Mouse (Mus musculus) thymus, postnatal 0 days (tissue): ENCODE results near the gene Cyp1a1. TPM values are rescaled to one million over a fixed set of nuclear protein-coding genes. Genes with fewer than 3 reads are reported as not detected.

Source experiments
- DNase-seq: peaks from one replicate; pipeline ENCODE4 v3.0.0-alpha.2; 2015; ENCODE audit warnings: low spot score
- polyA plus RNA-seq: library from polyadenylated mRNA; unstranded; fragments of >200 nt; fragmentation: Nextera tagmentation; extraction: Ambion mirVana; gene quantifications from 2 replicates; pipeline ENCODE4 v1.2.1, GENCODE M21; 2015

The Cyp1a1 gene
- polyA plus RNA-seq, 1 experiment from 2014 or later = 0.05 TPM

DNA sequence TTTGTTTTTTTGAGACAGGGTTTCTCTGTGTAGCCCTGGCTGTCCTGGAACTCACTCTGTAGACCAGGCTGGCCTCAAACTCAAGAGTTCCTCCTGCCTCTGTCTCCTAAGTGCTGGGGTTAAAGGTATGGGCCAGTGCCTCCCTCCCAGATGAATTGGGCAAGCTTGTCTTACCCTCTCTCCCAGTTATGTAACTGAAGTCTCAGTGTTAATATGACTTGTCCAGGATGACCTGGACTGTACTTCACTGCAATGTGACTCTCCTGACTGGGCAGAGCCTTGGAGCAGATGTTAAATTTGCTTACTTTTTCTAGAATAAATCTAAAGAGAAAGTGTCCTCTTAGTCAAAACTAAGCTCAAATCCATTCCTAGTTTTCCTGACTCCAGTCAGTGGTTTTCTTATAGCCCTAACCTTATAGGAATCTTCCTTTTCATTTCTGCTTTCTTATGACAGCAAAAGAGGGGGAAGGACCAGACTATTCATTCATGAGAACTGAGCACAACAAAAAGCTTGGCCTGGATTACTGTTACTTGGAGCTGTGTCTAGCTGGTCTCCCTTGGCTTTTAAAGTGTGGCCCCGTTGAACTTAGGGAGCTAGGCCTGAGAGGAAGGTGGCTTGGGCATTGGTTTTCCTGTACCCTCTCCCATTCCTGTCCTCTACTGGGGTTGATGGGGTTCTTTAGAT is 10.9 kb downstream of the Cyp1a1 start:
- DNase-seq = no peak

GRCm38 (mm10) chr9:57706496-57706895 is 18.8 kb downstream of the Cyp1a1 start:
- DNase-seq = no peak

DNA sequence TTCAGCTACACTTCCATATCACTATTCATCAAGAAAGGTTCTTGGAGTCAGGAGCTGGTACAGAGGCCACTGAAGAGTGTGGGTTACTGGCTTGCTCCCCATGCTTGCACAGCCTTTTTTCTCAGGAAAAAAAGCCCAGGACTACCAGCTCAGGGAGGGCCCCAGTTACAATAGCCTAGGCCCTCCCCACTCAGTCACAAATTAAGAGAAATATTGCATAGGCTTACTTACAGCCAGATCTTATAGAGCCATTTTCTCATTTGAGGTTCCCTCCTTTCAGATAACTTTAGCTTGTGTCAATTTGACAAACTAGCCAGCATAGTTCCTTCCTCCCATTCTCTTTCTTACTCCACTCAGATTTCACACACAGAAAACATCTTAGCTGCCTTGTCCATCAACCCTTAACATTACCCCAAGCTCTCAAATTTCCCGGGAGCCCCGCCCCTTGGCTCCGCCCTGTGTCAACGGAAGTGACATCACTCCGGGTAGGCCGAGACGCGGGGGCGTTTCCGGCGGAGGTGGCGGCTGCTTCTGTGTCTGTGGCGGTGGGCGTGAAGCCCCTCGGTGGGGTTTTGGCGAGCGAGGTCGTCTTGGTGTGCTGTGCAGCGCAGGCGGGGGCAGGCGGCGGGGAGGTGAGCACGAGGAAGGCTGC is 20.5 kb downstream of the Cyp1a1 start, which contains the start of gene Edc3:
Gene Edc3 (plus strand): TSS at position 473 of the 652 bp plus-strand sequence.
- peak; percentile 93 for DNase-seq

DNA sequence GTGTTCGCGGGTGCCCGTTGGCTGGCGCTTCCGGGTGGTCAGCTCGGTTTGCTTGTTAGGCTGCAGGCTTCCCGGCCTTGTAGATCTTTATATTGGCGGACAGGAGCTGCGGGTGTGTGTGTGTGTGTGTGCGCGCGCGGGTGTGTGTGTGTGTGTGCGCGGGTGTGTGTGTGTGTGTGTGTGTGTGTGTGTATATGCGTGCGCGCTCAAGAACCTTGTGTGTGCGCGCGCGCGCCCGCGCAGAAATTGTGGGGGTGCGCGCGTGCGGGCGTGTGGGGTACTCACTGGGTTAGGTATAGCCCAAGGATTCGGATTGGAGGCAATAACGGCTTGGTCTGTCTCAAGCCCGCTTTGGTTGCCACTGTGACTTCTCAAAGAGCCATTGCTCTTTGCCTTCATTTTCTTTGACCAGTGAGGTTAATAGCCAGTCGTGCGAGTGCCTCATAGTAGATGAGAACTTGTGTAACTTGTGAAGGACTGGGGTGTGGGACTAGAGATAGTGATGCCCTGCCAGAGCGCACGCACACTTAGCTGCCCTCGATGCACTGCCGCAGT is 21.1 kb downstream of the Cyp1a1 start:
- peak; percentile 73 for DNase-seq

GRCm38 (mm10) chr9:57710214-57710613 is 22.5 kb downstream of the Cyp1a1 start:
- DNase-seq = peak; percentile 64

GRCm38 (mm10) chr9:57712194-57712593 is 24.5 kb downstream of the Cyp1a1 start:
- no peak for DNase-seq

GRCm38 (mm10) chr9:57718408-57718807 is 30.7 kb downstream of the Cyp1a1 start:
- no peak for DNase-seq

DNA sequence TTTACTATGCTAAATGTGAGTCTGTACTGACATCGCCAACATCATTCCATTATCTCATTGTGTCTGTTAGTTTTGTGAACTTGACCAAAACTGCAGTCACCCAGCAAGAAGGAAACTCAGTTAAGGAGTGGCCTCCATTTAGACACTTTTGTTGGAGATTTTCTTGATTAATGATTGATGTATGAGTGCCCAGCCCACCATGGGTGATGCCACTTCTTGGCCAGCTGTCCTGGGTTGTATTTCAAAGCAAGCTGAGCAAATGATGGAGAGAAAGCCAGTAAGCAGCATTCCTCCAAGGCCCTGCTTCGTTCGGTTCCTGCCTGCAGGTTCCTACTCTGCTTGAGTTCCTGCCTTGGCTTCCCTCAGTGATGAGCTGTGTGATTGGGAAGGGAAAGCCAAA is 33.0 kb downstream of the Cyp1a1 start:
- no peak for DNase-seq

DNA sequence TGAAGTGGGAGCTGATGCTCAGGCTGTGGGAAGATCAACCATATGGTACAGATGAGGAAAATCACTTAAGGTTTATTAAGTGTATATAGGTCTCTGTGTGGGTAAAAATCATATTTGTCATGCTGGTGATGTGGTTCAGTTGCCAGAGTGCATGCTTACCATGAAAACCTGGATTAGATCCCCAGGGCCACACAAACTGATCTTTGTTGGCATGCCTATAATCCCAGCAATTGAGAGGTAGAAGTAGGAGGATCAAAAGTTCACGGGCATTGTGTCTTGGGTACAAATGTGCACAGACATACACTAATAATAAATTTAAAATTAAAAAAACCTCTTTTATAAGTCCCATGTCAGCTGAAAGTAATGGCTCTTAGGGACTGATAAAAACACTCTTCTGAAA is 34.6 kb downstream of the Cyp1a1 start:
- no peak for DNase-seq

GRCm38 (mm10) chr9:57723315-57723715 is 35.6 kb downstream of the Cyp1a1 start:
- no peak for DNase-seq

DNA sequence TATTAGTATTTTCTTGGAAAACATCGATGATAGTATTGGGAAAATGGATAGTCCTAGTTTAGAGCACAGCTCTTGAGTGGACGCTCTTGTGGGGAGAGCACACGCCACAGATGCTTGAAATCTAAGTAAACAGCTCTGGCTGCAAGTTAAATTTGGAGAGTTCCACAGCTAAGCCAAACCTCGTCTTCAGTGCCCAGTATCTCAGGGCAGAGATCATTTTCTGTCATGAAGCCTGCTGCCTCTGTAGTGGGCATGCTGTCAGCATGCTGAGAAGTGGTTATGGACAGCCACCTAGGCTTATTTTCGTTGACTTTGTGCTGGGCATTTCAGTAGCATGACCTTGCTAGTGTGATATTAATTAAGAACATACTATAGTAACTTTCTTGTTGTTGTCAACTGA is 36.1 kb downstream of the Cyp1a1 start:
- no peak for DNase-seq

GRCm38 (mm10) chr9:57724701-57725100 is 37.0 kb downstream of the Cyp1a1 start:
- DNase-seq = no peak

DNA sequence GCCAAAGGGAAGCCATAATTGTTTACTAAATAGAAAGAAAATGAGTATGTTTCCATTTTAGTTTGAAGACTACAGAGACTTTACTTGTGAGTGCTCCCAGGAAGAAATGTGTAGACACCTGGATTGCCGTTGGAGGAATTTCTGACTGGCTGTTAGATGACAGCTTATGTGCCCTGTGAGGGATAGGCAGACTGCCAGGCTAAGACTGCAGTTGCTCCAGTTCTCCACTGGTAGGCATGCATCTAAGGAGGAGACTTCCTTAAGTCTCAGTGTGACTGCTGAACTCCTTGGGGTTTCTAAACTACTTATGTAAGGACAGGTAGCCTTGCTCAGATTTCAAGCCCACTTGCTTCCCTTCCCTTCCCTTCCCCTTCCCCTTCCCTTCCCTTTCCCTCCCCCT is 40.6 kb downstream of the Cyp1a1 start:
- peak; percentile 41 for DNase-seq

- no peak for DNase-seq
These were observed 45.9 kb downstream of the Cyp1a1 start for GRCm38 (mm10) chr9:57733606-57734005.

DNA sequence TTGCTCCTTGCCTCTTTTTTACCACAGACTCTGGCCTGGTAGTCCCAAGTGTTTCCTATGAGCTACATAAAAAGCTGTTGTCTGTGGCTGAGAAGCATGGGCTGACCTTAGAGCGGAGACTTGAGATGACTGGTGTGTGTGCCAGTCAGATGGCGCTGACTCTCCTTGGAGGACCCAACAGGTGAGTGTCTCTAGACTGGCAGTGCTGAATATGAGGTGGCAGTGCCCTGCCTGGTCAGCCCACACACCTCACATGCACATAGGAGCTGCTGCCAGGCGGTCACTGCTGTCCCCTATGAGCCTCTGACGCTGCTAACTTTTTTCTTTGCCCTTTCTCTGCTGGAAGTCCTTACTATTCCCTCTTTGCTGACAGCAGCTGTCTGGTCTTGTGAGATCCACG is 52.1 kb downstream of the Cyp1a1 start:
- no peak for DNase-seq

GRCm38 (mm10) chr9:57744462-57745091 is 56.8 kb downstream of the Cyp1a1 start:
- peak; percentile 71 for DNase-seq

- DNase-seq = no peak
These were observed 59.3 kb downstream of the Cyp1a1 start for GRCm38 (mm10) chr9:57747067-57747466.

- no peak for DNase-seq
These were observed 60.4 kb downstream of the Cyp1a1 start for GRCm38 (mm10) chr9:57748137-57748536.

DNA sequence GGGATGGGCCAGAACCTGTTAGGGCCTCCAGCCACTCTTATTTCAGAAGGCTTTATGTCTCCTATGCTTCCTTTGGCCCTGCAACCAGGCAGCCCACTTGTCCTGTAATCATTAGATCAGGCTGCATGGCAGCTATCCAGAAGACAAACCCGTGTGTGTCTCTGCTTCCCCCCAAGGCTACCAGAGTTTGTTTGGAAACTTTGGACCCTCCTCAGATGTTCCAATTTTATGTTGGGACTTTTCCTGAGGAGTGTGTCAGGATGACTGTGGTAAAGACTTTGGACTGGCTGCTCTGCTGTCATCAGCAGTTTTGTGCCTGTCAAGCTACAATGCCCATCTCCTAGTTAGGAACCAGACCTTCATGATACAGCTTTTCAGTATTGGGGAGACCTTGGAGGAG is 61.1 kb downstream of the Cyp1a1 start:
- DNase-seq = no peak

DNA sequence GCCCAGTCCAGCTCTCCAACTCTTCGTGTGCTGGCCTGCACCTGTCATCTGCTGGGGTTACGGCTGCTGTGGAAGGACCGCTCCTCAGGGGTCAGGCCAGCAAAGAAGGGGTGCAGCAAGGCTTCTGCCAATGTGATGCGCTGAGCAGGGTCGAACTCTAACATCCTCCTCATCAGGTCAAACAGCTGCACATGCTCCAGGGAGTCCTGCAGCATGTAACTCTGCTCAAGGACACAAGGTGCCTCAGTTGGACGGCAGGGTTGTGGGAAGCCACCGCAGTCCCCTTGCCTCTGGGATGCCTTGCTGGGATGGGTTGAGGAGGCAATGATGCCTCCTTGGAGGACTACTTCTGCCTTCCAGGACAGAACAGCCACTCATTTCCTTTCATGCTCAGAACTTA is 63.2 kb downstream of the Cyp1a1 start:
- no peak for DNase-seq
